Mouse (Mus musculus) heart, embryonic 12.5 days (tissue): ENCODE results near the gene Scaf8. TPM values are rescaled to one million over a fixed set of nuclear protein-coding genes. Genes with fewer than 3 reads are reported as not detected.
"Not testable (repeated sequence)": the region's sequence is repeated elsewhere in the genome, so short reads cannot be mapped to it uniquely, and the experiment has no call there.

Experiments used
- ATAC-seq: fragments of 200-750 bp; cut with Nextera tagmentation; 2 replicates; pipeline ENCODE4 v1.8.0; 2017; ENCODE audit warnings: moderate TSS enrichment, moderate library complexity; ENCODE audit not compliant: insufficient number of reproducible peaks, low FRiP score
- H3K27ac ChIP-seq: fragments of 300-500 bp; sonication (generic); 2 replicates; pipeline ENCODE4 v1.5.1; 2016; ENCODE audit warnings: mild to moderate bottlenecking, moderate library complexity; ENCODE audit not compliant: poor library complexity, severe bottlenecking
- H3K27me3 ChIP-seq: fragments of 300-500 bp; sonication (generic); replicated peaks from 2 replicates; pipeline ENCODE4 v1.6.1; 2016; ENCODE audit warnings: mild to moderate bottlenecking, moderate library complexity
- H3K36me3 ChIP-seq: fragments of 300-500 bp; sonication (generic); 2 replicates; pipeline ENCODE4 v1.6.1; 2016; ENCODE audit warnings: mild to moderate bottlenecking, moderate library complexity
- H3K4me1 ChIP-seq: fragments of 300-500 bp; sonication (generic); replicated peaks from 2 replicates; pipeline ENCODE4 v1.6.1; 2016; ENCODE audit warnings: mild to moderate bottlenecking
- H3K4me2 ChIP-seq: fragments of 300-500 bp; sonication (generic); 2 replicates; pipeline ENCODE4 v1.6.1; 2016; ENCODE audit warnings: mild to moderate bottlenecking, moderate library complexity
- H3K4me3 ChIP-seq: fragments of 300-500 bp; sonication (generic); 2 replicates; pipeline ENCODE4 v1.5.1; 2016; ENCODE audit warnings: mild to moderate bottlenecking
- H3K9ac ChIP-seq: fragments of 300-500 bp; sonication (generic); 2 replicates; pipeline ENCODE4 v1.6.1; 2016; ENCODE audit warnings: mild to moderate bottlenecking, moderate library complexity
- H3K9me3 ChIP-seq: fragments of 300-500 bp; sonication (generic); replicated peaks from 2 replicates; pipeline ENCODE4 v1.6.1; 2016; ENCODE audit warnings: mild to moderate bottlenecking, moderate library complexity
- WGBS: fragments of 180-500 bp; shearing (Covaris S2); methylation state at CpG from one replicate; pipeline ENCODE4 v1.1.7; 2016; 5-methylcytosine and 5-hydroxymethylcytosine counted together
- polyA plus RNA-seq: library from polyadenylated mRNA; unstranded; fragments of >200 nt; fragmentation: Nextera tagmentation; extraction: Ambion mirVana; gene quantifications from 2 replicates; pipeline ENCODE4 v1.2.1, GENCODE M21; 2016

The Scaf8 gene
- 23.5 and 23.8 TPM in 2 replicates for polyA plus RNA-seq

- peak within 1 kb of the TSS; percentile 100 for H3K4me3 ChIP-seq
- peak; percentile 94 for ATAC-seq
- H3K36me3 ChIP-seq = 0 out of 2 replicates have a peak, but pooled peaks cover 3% of the 10 kb centered on the region
- under 1% methylated on average over 83 of the region's 91 CpGs for WGBS
- peak within 1 kb of the TSS; percentile 99 for H3K27ac ChIP-seq
- peak within 1 kb of the TSS; percentile 96 for H3K9ac ChIP-seq
- H3K27me3 ChIP-seq = no peaks in the 10 kb centered on the region
- peak within 1 kb of the TSS; percentile 79 for H3K4me2 ChIP-seq
- H3K9me3 ChIP-seq = no peaks in the 10 kb centered on the region
- peaks cover 21% of the 10 kb centered on the region for H3K4me1 ChIP-seq
Observed at GRCm38 (mm10) chr17:3114720-3115379, at the start of gene Scaf8. Scaf8 (plus strand) TSS chr17:3114972.

- Histone ChIP-seq H3K36me3 (peaks cover 65% of the 10 kb centered on the region), H3K9ac (no peak overlapping the region), H3K27ac (no peak overlapping the region), H3K9me3 (peaks cover 8% of the 10 kb centered on the region; the same call in 1 of the 2 replicates), H3K4me3 (no peak overlapping the region), H3K4me1 (no peaks in the 10 kb centered on the region), H3K4me2 (no peak overlapping the region), H3K27me3 (no peaks in the 10 kb centered on the region)
- WGBS = 92% methylated on average over 9 of the region's 9 CpGs
- no peak for ATAC-seq
Observed at GRCm38 (mm10) chr17:3075166-3075872, 39.5 kb upstream of the Scaf8 start.

GRCm38 (mm10) chr17:3075873-3076245 is 38.9 kb upstream of the Scaf8 start:
- peaks cover 60% of the 10 kb centered on the region for H3K36me3 ChIP-seq
- no peak overlapping the region for H3K4me3 ChIP-seq
- 88% methylated on average over 4 of the region's 4 CpGs for WGBS
- H3K9me3 ChIP-seq = peaks cover 8% of the 10 kb centered on the region; the same call in 1 of the 2 replicates
- no peaks in the 10 kb centered on the region for H3K4me1 ChIP-seq
- no peak overlapping the region for H3K27ac ChIP-seq
- no peaks in the 10 kb centered on the region for H3K27me3 ChIP-seq
- ATAC-seq = no peak
- H3K9ac ChIP-seq = no peak overlapping the region
- no peak overlapping the region for H3K4me2 ChIP-seq

- WGBS = 88% methylated on average over 9 of the region's 9 CpGs
Observed at GRCm38 (mm10) chr17:3077936-3078335, 36.8 kb upstream of the Scaf8 start.

GRCm38 (mm10) chr17:3080587-3081349 is 34.0 kb upstream of the Scaf8 start:
- not testable (repeated sequence) for H3K27ac ChIP-seq, ATAC-seq, H3K27me3 ChIP-seq, H3K4me2 ChIP-seq, H3K4me1 ChIP-seq, H3K4me3 ChIP-seq, H3K9ac ChIP-seq, H3K9me3 ChIP-seq
- H3K36me3 ChIP-seq = peaks cover 13% of the 10 kb centered on the region
- 84% methylated on average over 8 of the region's 9 CpGs for WGBS

More at GRCm38 (mm10) chr17:3077936-3078335, 36.8 kb upstream of the Scaf8 start:
- ATAC-seq, H3K4me3 ChIP-seq, H3K4me2 ChIP-seq, H3K27ac ChIP-seq, H3K9ac ChIP-seq, H3K4me1 ChIP-seq, H3K27me3 ChIP-seq: not testable (repeated sequence)
- H3K36me3 ChIP-seq = peaks cover 39% of the 10 kb centered on the region
- H3K9me3 ChIP-seq = peaks cover 11% of the 10 kb centered on the region

- not testable (repeated sequence) for H3K4me2 ChIP-seq
- 72% methylated on average over 3 of the region's 3 CpGs for WGBS
Observed at GRCm38 (mm10) chr17:3081512-3082100, 33.2 kb upstream of the Scaf8 start.

GRCm38 (mm10) chr17:3082125-3082755 is 32.5 kb upstream of the Scaf8 start:
- H3K4me3 ChIP-seq, H3K9ac ChIP-seq, H3K9me3 ChIP-seq, H3K27ac ChIP-seq, H3K4me1 ChIP-seq, H3K36me3 ChIP-seq, H3K27me3 ChIP-seq: not testable (repeated sequence)
- peak overlapping the region; percentile 61; the same call in 1 of the 2 replicates for H3K4me2 ChIP-seq
- whole genome bisulfite sequencing = 72% methylated on average over 7 of the region's 9 CpGs
- peak; percentile 76 for ATAC-seq

More at GRCm38 (mm10) chr17:3081512-3082100, 33.2 kb upstream of the Scaf8 start:
- peak; percentile 60 for ATAC-seq
- H3K9me3 ChIP-seq, H3K36me3 ChIP-seq, H3K27ac ChIP-seq, H3K4me3 ChIP-seq, H3K9ac ChIP-seq, H3K27me3 ChIP-seq, H3K4me1 ChIP-seq: not testable (repeated sequence)

- H3K9ac ChIP-seq = peak overlapping the region; percentile 41; the same call in 1 of the 2 replicates
- H3K36me3 ChIP-seq, H3K9me3 ChIP-seq, H3K4me1 ChIP-seq, H3K27me3 ChIP-seq, ATAC-seq, H3K27ac ChIP-seq: not testable (repeated sequence)
- WGBS = 3% methylated on average over 25 of the region's 25 CpGs
- H3K4me2 ChIP-seq = peak overlapping the region; percentile 61
- H3K4me3 ChIP-seq = peak overlapping the region; percentile 59
Observed at GRCm38 (mm10) chr17:3082756-3083749, 31.7 kb upstream of the Scaf8 start.

- Histone ChIP-seq H3K9me3 (peaks cover 3% of the 10 kb centered on the region), H3K27me3 (no peaks in the 10 kb centered on the region), H3K4me2 (peak overlapping the region; percentile 78), H3K4me1 (no peaks in the 10 kb centered on the region), H3K4me3 (peak overlapping the region; percentile 59), H3K9ac (peak overlapping the region; percentile 78), H3K27ac (peak overlapping the region; percentile 92), H3K36me3 (0 out of 2 replicates have a peak, but pooled peaks cover under 1% of the 10 kb centered on the region)
- WGBS = under 1% methylated on average over 40 of the region's 40 CpGs
- peak; percentile 70 for ATAC-seq
Observed at GRCm38 (mm10) chr17:3083886-3084550, 30.8 kb upstream of the Scaf8 start.
